9 mouse cellular contexts compared by ENCODE assay signal in genomic region chr2:32628729-32629128, GRCm38 (mm10). TPM values are rescaled to one million over a fixed set of nuclear protein-coding genes. Genes with fewer than 3 reads are reported as not detected.
DNase-seq lines count a peak whose midpoint lies in the region; ATAC-seq and TF ChIP-seq lines count a peak whose summit lies in the region.
"Had no signal": no experiment of that assay in that cellular context is flagged by ENCODE, and none has a peak within 500 bp of the region (broad histone marks: within the 10 kb centered on the region; RNA-seq: fewer than 3 reads in every experiment).

No protein-coding gene starts in this region.

- H3K27me3 ChIP-seq in ES-Bruce4 (ENCODE audit: control insufficient read depth, insufficient read depth, low read length, poor library complexity, severe bottlenecking), result no peaks in the 10 kb centered on the region
- no peaks in the 10 kb centered on the region for H3K27me3 ChIP-seq in forebrain, embryonic 16.5 days (replicated peaks; ENCODE audit: control insufficient read depth, insufficient read depth, low read length)
- H3K27me3 ChIP-seq in hindbrain, embryonic 10.5 days (ENCODE audit: insufficient read depth, poor library complexity, severe bottlenecking), result 0 out of 2 replicates have a peak, but pooled peaks cover 6% of the 10 kb centered on the region
- H3K27me3 ChIP-seq in midbrain, embryonic 15.5 days (replicated peaks), result no peaks in the 10 kb centered on the region

- peaks cover 6% of the 10 kb centered on the region for H3K36me3 ChIP-seq in ES-Bruce4 (ENCODE audit: control insufficient read depth, insufficient read depth, low read length, poor library complexity, severe bottlenecking)
- no peaks in the 10 kb centered on the region; the same call in 1 of the 2 replicates for H3K36me3 ChIP-seq in forebrain, embryonic 16.5 days (ENCODE audit: control insufficient read depth, insufficient read depth)
- peaks cover 6% of the 10 kb centered on the region for H3K36me3 ChIP-seq in hindbrain, embryonic 10.5 days
- H3K36me3 ChIP-seq in midbrain, embryonic 15.5 days (replicated peaks), result no peaks in the 10 kb centered on the region

- TF ChIP-seq EP300 in ES-Bruce4 (IDR thresholded peaks at IDR 0.05; ENCODE audit: insufficient read depth, low read depth, low read length), result no peak

- peak; percentile 67 for DNase-seq in adrenal gland, postnatal 25 days
- DNase-seq in hindbrain, embryonic 10.5 days (ENCODE audit: low spot score), result no peak
- DNase-seq in left cerebral cortex, adult 8-10 months (ENCODE audit: low spot score in 2 of 2), result peak; percentile 45 to 76
- no peak for DNase-seq in thymus, postnatal 0 days (ENCODE audit: low spot score)

- H3K4me3 ChIP-seq in ES-Bruce4 (ENCODE audit: low read depth, low read length), result peak overlapping the region; percentile 33
- no peak overlapping the region for H3K4me3 ChIP-seq in forebrain, embryonic 16.5 days (replicated peaks; ENCODE audit: low read length)
- H3K4me3 ChIP-seq in hindbrain, embryonic 10.5 days, result peak overlapping the region; percentile 33
- no peak overlapping the region for H3K4me3 ChIP-seq in midbrain, embryonic 15.5 days

- no peak for TF ChIP-seq CTCF in ES-Bruce4 (IDR thresholded peaks at IDR 0.05; ENCODE audit: low read depth, low read length)

- TF ChIP-seq POLR2A in ES-Bruce4 (IDR thresholded peaks at IDR 0.05; ENCODE audit: insufficient read depth, low read length), result no peak

- WGBS in forebrain, embryonic 16.5 days, result 16% methylated on average over 5 of the region's 5 CpGs
- 43% methylated on average over 5 of the region's 5 CpGs for WGBS in hindbrain, embryonic 10.5 days
- 28% methylated on average over 5 of the region's 5 CpGs for WGBS in midbrain, embryonic 15.5 days

- no peak overlapping the region for H3K4me2 ChIP-seq in forebrain, embryonic 16.5 days (ENCODE audit: low read length)
- peak overlapping the region; percentile 33 for H3K4me2 ChIP-seq in midbrain, embryonic 15.5 days

- H3K9ac ChIP-seq in ES-Bruce4 (ENCODE audit: low read depth, poor library complexity, severe bottlenecking), result peak overlapping the region; percentile 73
- no peak overlapping the region; the same call in 1 of the 2 replicates for H3K9ac ChIP-seq in forebrain, embryonic 16.5 days (replicated peaks; ENCODE audit: low read depth, low read length)
- no peak overlapping the region; the same call in 1 of the 2 replicates for H3K9ac ChIP-seq in midbrain, embryonic 15.5 days

- peaks cover 17% of the 10 kb centered on the region for H3K4me1 ChIP-seq in ES-Bruce4 (ENCODE audit: control insufficient read depth, insufficient read depth, low read length)
- H3K4me1 ChIP-seq in forebrain, embryonic 16.5 days (replicated peaks; ENCODE audit: control insufficient read depth, insufficient read depth, low read length), result peaks cover 38% of the 10 kb centered on the region
- H3K4me1 ChIP-seq in hindbrain, embryonic 10.5 days (replicated peaks), result peaks cover 95% of the 10 kb centered on the region
- H3K4me1 ChIP-seq in midbrain, embryonic 15.5 days, result peaks cover 58% of the 10 kb centered on the region

- no peaks in the 10 kb centered on the region for H3K9me3 ChIP-seq in ES-Bruce4 (replicated peaks; ENCODE audit: control insufficient read depth, insufficient read depth, low read length, poor library complexity, severe bottlenecking)
- H3K9me3 ChIP-seq in forebrain, embryonic 16.5 days (ENCODE audit: control insufficient read depth, low read length), result no peaks in the 10 kb centered on the region
- H3K9me3 ChIP-seq in hindbrain, embryonic 10.5 days, result no peaks in the 10 kb centered on the region
- H3K9me3 ChIP-seq in midbrain, embryonic 15.5 days, result no peaks in the 10 kb centered on the region

- H3K27ac ChIP-seq in ES-Bruce4 (ENCODE audit: insufficient read depth, low read length), result peak overlapping the region; percentile 68
- H3K27ac ChIP-seq in forebrain, embryonic 16.5 days (ENCODE audit: low read length), result no peak overlapping the region
- H3K27ac ChIP-seq in hindbrain, embryonic 10.5 days, result peak overlapping the region; percentile 86
- H3K27ac ChIP-seq in midbrain, embryonic 15.5 days, result peak overlapping the region; percentile 67

- ATAC-seq in forebrain, embryonic 16.5 days, result peak; percentile 32; the same call in 1 of the 2 replicates
- ATAC-seq in midbrain, embryonic 15.5 days (replicated peaks), result 0 out of 2 replicates have a peak, but pooled peaks have one; percentile 13
- no peak for ATAC-seq in granulocyte monocyte progenitor cell, adult 5-6 weeks (replicated peaks; ENCODE audit: poor library complexity, severe bottlenecking)

RNA-seq across cellular contexts. Expression of gene Ak1, which starts 7.2 kb away (rescaled TPM):
- 71.8 and 74.7 TPM in 2 replicates for polyA plus RNA-seq in ES-Bruce4 (2011; ENCODE audit: insufficient read depth, insufficient read length, low read depth, missing spikeins)
- total RNA-seq in adrenal gland, postnatal 25 days (2021), result 43.4 and 61.9 TPM in 2 replicates
- 83.8 and 91.2 TPM in 2 replicates for polyA plus RNA-seq in forebrain, embryonic 16.5 days (2015; fragmentation: Nextera tagmentation; extraction: Ambion mirVana)
- 26.9 and 37.6 TPM in 2 replicates for polyA plus RNA-seq in hindbrain, embryonic 10.5 days (2016; fragmentation: Nextera tagmentation; extraction: Ambion mirVana)
- 100 to 1,000 TPM; 143 to 158 (median 151) TPM for total RNA-seq in left cerebral cortex, adult 8-10 months (2022)
- 97.6 and 101 TPM in 2 replicates for polyA plus RNA-seq in midbrain, embryonic 15.5 days (2015; fragmentation: Nextera tagmentation; extraction: Ambion mirVana)
- polyA plus RNA-seq in thymus, postnatal 0 days (2015; fragmentation: Nextera tagmentation; extraction: Ambion mirVana), result 2.0 and 2.4 TPM in 2 replicates
- total RNA-seq in granulocyte monocyte progenitor cell, adult 5-6 weeks (2014; fragmentation: Nextera tagmentation), result 3.4 TPM in 1 of 2 replicates, not detected in the other
- 0.78 and 3.3 TPM in 2 replicates for total RNA-seq in granulocyte monocyte progenitor cell, adult 5-6 weeks (2017)

RNA-seq across cellular contexts. Expression of gene Eng, which starts 17.7 kb away (rescaled TPM):
- polyA plus RNA-seq in ES-Bruce4 (2011; ENCODE audit: insufficient read depth, insufficient read length, low read depth, missing spikeins), result 20.0 and 20.8 TPM in 2 replicates
- total RNA-seq in adrenal gland, postnatal 25 days (2021), result 105 and 106 TPM in 2 replicates
- 27.3 and 31.9 TPM in 2 replicates for polyA plus RNA-seq in forebrain, embryonic 16.5 days (2015; fragmentation: Nextera tagmentation; extraction: Ambion mirVana)
- polyA plus RNA-seq in hindbrain, embryonic 10.5 days (2016; fragmentation: Nextera tagmentation; extraction: Ambion mirVana), result 28.8 and 35.8 TPM in 2 replicates
- total RNA-seq in left cerebral cortex, adult 8-10 months (2022), result 10 to 100 TPM; 19.5 to 22.0 (median 21.4) TPM
- polyA plus RNA-seq in midbrain, embryonic 15.5 days (2015; fragmentation: Nextera tagmentation; extraction: Ambion mirVana), result 32.4 and 32.8 TPM in 2 replicates
- 25.9 and 28.5 TPM in 2 replicates for polyA plus RNA-seq in thymus, postnatal 0 days (2015; fragmentation: Nextera tagmentation; extraction: Ambion mirVana)
- 11.0 and 28.9 TPM in 2 replicates for total RNA-seq in granulocyte monocyte progenitor cell, adult 5-6 weeks (2014; fragmentation: Nextera tagmentation)
- total RNA-seq in granulocyte monocyte progenitor cell, adult 5-6 weeks (2017), result 4.0 and 6.0 TPM in 2 replicates

RNA-seq across cellular contexts. Expression of gene St6galnac6, which starts 29.2 kb away (rescaled TPM):
- polyA plus RNA-seq in ES-Bruce4 (2011; ENCODE audit: insufficient read depth, insufficient read length, low read depth, missing spikeins), result 22.5 and 24.2 TPM in 2 replicates
- total RNA-seq in adrenal gland, postnatal 25 days (2021), result 48.4 and 56.0 TPM in 2 replicates
- 18.3 and 21.6 TPM in 2 replicates for polyA plus RNA-seq in forebrain, embryonic 16.5 days (2015; fragmentation: Nextera tagmentation; extraction: Ambion mirVana)
- 12.7 and 14.1 TPM in 2 replicates for polyA plus RNA-seq in hindbrain, embryonic 10.5 days (2016; fragmentation: Nextera tagmentation; extraction: Ambion mirVana)
- total RNA-seq in left cerebral cortex, adult 8-10 months (2022), result 100 to 1,000 TPM; 110 to 142 (median 119) TPM
- polyA plus RNA-seq in midbrain, embryonic 15.5 days (2015; fragmentation: Nextera tagmentation; extraction: Ambion mirVana), result 24.2 and 26.9 TPM in 2 replicates
- polyA plus RNA-seq in thymus, postnatal 0 days (2015; fragmentation: Nextera tagmentation; extraction: Ambion mirVana), result 5.5 and 5.7 TPM in 2 replicates
- total RNA-seq in granulocyte monocyte progenitor cell, adult 5-6 weeks (2014; fragmentation: Nextera tagmentation), result 16.2 and 19.0 TPM in 2 replicates
- 11.3 and 14.2 TPM in 2 replicates for total RNA-seq in granulocyte monocyte progenitor cell, adult 5-6 weeks (2017)

RNA-seq across cellular contexts. Expression of gene St6galnac4, which starts 41.8 kb away (rescaled TPM):
- 9.4 and 9.7 TPM in 2 replicates for polyA plus RNA-seq in ES-Bruce4 (2011; ENCODE audit: insufficient read depth, insufficient read length, low read depth, missing spikeins)
- total RNA-seq in adrenal gland, postnatal 25 days (2021), result 8.8 and 9.4 TPM in 2 replicates
- 27.4 and 29.6 TPM in 2 replicates for polyA plus RNA-seq in forebrain, embryonic 16.5 days (2015; fragmentation: Nextera tagmentation; extraction: Ambion mirVana)
- polyA plus RNA-seq in hindbrain, embryonic 10.5 days (2016; fragmentation: Nextera tagmentation; extraction: Ambion mirVana), result 19.8 and 21.0 TPM in 2 replicates
- 10 to 100 TPM; 33.9 to 36.5 (median 34.8) TPM for total RNA-seq in left cerebral cortex, adult 8-10 months (2022)
- 33.3 and 36.5 TPM in 2 replicates for polyA plus RNA-seq in midbrain, embryonic 15.5 days (2015; fragmentation: Nextera tagmentation; extraction: Ambion mirVana)
- 24.3 and 25.3 TPM in 2 replicates for polyA plus RNA-seq in thymus, postnatal 0 days (2015; fragmentation: Nextera tagmentation; extraction: Ambion mirVana)
- total RNA-seq in granulocyte monocyte progenitor cell, adult 5-6 weeks (2014; fragmentation: Nextera tagmentation), result 37.5 and 51.7 TPM in 2 replicates
- total RNA-seq in granulocyte monocyte progenitor cell, adult 5-6 weeks (2017), result 26.0 and 31.9 TPM in 2 replicates

RNA-seq across cellular contexts. Expression of gene 9430097D07Rik, which starts 53.2 kb away (rescaled TPM):
- polyA plus RNA-seq in ES-Bruce4 (2011; ENCODE audit: insufficient read depth, insufficient read length, low read depth, missing spikeins), result 0.44 TPM in 1 of 2 replicates, not detected in the other
- total RNA-seq in adrenal gland, postnatal 25 days (2021), result not detected in 2 replicates
- polyA plus RNA-seq in forebrain, embryonic 16.5 days (2015; fragmentation: Nextera tagmentation; extraction: Ambion mirVana), result 0.42 and 0.60 TPM in 2 replicates
- 0.11 and 0.39 TPM in 2 replicates for polyA plus RNA-seq in hindbrain, embryonic 10.5 days (2016; fragmentation: Nextera tagmentation; extraction: Ambion mirVana)
- 1 to 10 TPM in 2 of 4 experiments, under 1 TPM in 2; 0.84 to 2.4 (median 1.1) TPM for total RNA-seq in left cerebral cortex, adult 8-10 months (2022)
- polyA plus RNA-seq in midbrain, embryonic 15.5 days (2015; fragmentation: Nextera tagmentation; extraction: Ambion mirVana), result 0.60 and 0.86 TPM in 2 replicates
- polyA plus RNA-seq in thymus, postnatal 0 days (2015; fragmentation: Nextera tagmentation; extraction: Ambion mirVana), result 0.08 TPM in 1 of 2 replicates, not detected in the other
- total RNA-seq in granulocyte monocyte progenitor cell, adult 5-6 weeks (2014; fragmentation: Nextera tagmentation), result not detected in 2 replicates
- not detected in 2 replicates for total RNA-seq in granulocyte monocyte progenitor cell, adult 5-6 weeks (2017)
- total RNA-seq: common myeloid progenitor, adult 5-6 weeks had no signal

Comparison
In these comparisons a context has a peak if more than half of its experiments do, and no peak if none do; other contexts are left out.
1. H3K4me3 ChIP-seq: peak in ES-Bruce4 (single experiment) and hindbrain, embryonic 10.5 days (single experiment); none in forebrain, embryonic 16.5 days (single experiment) and midbrain, embryonic 15.5 days (single experiment).
2. DNase-seq: peak in adrenal gland, postnatal 25 days (single experiment) and left cerebral cortex, adult 8-10 months (2 of 2); none in hindbrain, embryonic 10.5 days (single experiment) and thymus, postnatal 0 days (single experiment).